Mouse (Mus musculus) heart, postnatal 0 days (tissue): ENCODE data around the gene Macrod1.

Experiments used
- CTCF ChIP-seq: IDR thresholded peaks from 2 replicates; pipeline ENCODE4 v1.5.1; 2016; ENCODE audit warnings: antibody characterized with exemption, control low read depth, low read depth
- EP300 ChIP-seq: IDR thresholded peaks from 2 replicates; pipeline ENCODE4 v1.6.1; 2016; ENCODE audit warnings: antibody characterized with exemption, low read depth

GRCm38 (mm10) chr19:7151300-7151926 is 94.8 kb downstream of the Macrod1 start:
- TF ChIP-seq CTCF, result no peak
- TF ChIP-seq EP300, result no peak
